Mouse (Mus musculus): ENCODE results near the gene Arhgef7. TPM values are rescaled to one million over a fixed set of nuclear protein-coding genes. Genes with fewer than 3 reads are reported as not detected.

The Arhgef7 gene
- 9.4 and 11.5 TPM in 2 replicates for polyA plus RNA-seq (2015; fragmentation: Nextera tagmentation; extraction: Ambion mirVana)

- ATAC-seq (ENCODE audit: low read depth) = peak; percentile 47
- H3K27me3 ChIP-seq = peaks cover 80% of the 10 kb centered on the region
- peak within 1 kb of the TSS; percentile 61 for H3K4me2 ChIP-seq
- H3K27ac ChIP-seq = peak within 1 kb of the TSS; percentile 66
- no peaks in the 10 kb centered on the region for H3K36me3 ChIP-seq
- H3K4me3 ChIP-seq (replicated peaks) = peak within 1 kb of the TSS; percentile 56
- no peak for DNase-seq
- WGBS (ENCODE audit: insufficient replicate concordance) = 1% methylated on average over 112 of the region's 127 CpGs
- peak within 1 kb of the TSS; percentile 63 for H3K9ac ChIP-seq
- H3K9me3 ChIP-seq (replicated peaks) = no peaks in the 10 kb centered on the region
- H3K4me1 ChIP-seq (replicated peaks) = peaks cover 14% of the 10 kb centered on the region; the same call in 1 of the 2 replicates
Observed at GRCm38 (mm10) chr8:11727651-11728481, at the start of gene Arhgef7. Arhgef7 (plus strand) TSS chr8:11727721.

- DNase-seq = no peak
- no peak overlapping the region for H3K4me3 ChIP-seq (replicated peaks)
Observed at GRCm38 (mm10) chr8:11684558-11684957, 43.0 kb upstream of the Arhgef7 start.

GRCm38 (mm10) chr8:11687251-11687650, 40.3 kb upstream of the Arhgef7 start:
- H3K4me1 ChIP-seq (replicated peaks) = 0 out of 2 replicates have a peak, but pooled peaks cover under 1% of the 10 kb centered on the region
- H3K4me3 ChIP-seq (replicated peaks) = no peak overlapping the region
- H3K9me3 ChIP-seq (replicated peaks) = no peaks in the 10 kb centered on the region
- no peak for DNase-seq
- 72% methylated on average over 5 of the region's 5 CpGs for WGBS (ENCODE audit: insufficient replicate concordance)
- no peak for ATAC-seq (ENCODE audit: low read depth)
- H3K4me2 ChIP-seq = no peak overlapping the region
- H3K36me3 ChIP-seq = no peaks in the 10 kb centered on the region
- H3K9ac ChIP-seq = no peak overlapping the region
- no peak overlapping the region for H3K27ac ChIP-seq
- no peaks in the 10 kb centered on the region for H3K27me3 ChIP-seq

More at GRCm38 (mm10) chr8:11684558-11684957, 43.0 kb upstream of the Arhgef7 start:
- WGBS (ENCODE audit: insufficient replicate concordance) = 68% methylated on average over 7 of the region's 7 CpGs
- no peak overlapping the region for H3K9ac ChIP-seq
- H3K27ac ChIP-seq = no peak overlapping the region
- H3K4me2 ChIP-seq = no peak overlapping the region
- ATAC-seq (ENCODE audit: low read depth) = no peak
- H3K4me1 ChIP-seq (replicated peaks) = no peaks in the 10 kb centered on the region
- no peaks in the 10 kb centered on the region for H3K9me3 ChIP-seq (replicated peaks)
- H3K27me3 ChIP-seq = no peaks in the 10 kb centered on the region
- no peaks in the 10 kb centered on the region for H3K36me3 ChIP-seq

DNA sequence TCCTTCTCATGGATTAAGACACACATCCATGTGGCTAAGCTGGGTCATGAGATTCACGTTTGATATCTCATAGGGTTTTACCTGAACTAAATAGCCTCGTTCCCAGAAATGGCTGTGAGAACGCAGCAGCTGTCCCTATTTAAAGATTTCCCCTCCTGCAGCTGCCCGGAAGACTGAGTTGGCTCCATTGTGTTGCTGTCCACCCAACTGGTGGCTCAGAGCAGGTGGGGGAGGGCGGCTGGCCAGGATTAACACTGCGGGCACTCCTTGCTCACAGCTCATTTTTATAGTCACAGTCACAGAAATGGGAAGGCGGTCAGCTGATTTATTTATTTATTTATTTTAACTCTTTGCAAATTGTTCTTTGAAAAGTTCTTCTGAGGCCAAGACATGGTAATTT, 37.6 kb upstream of the Arhgef7 start:
- 59% methylated on average over 7 of the region's 7 CpGs for WGBS (ENCODE audit: insufficient replicate concordance)
- ATAC-seq (ENCODE audit: low read depth) = no peak

GRCm38 (mm10) chr8:11691284-11691683, 36.2 kb upstream of the Arhgef7 start:
- Histone ChIP-seq H3K4me3 (replicated peaks) (no peak overlapping the region), H3K9ac (no peak overlapping the region), H3K9me3 (replicated peaks) (no peaks in the 10 kb centered on the region), H3K27ac (no peak overlapping the region), H3K4me1 (replicated peaks) (0 out of 2 replicates have a peak, but pooled peaks cover 5% of the 10 kb centered on the region), H3K4me2 (no peak overlapping the region), H3K27me3 (no peaks in the 10 kb centered on the region), H3K36me3 (no peaks in the 10 kb centered on the region)
- no peak for ATAC-seq (ENCODE audit: low read depth)
- DNase-seq = no peak
- 78% methylated on average over 6 of the region's 6 CpGs for WGBS (ENCODE audit: insufficient replicate concordance)

More for the DNA sequence above, 37.6 kb upstream of the Arhgef7 start:
- Histone ChIP-seq H3K27me3 (no peaks in the 10 kb centered on the region), H3K27ac (no peak overlapping the region), H3K4me3 (replicated peaks) (no peak overlapping the region), H3K9ac (no peak overlapping the region), H3K9me3 (replicated peaks) (no peaks in the 10 kb centered on the region), H3K4me2 (no peak overlapping the region), H3K36me3 (no peaks in the 10 kb centered on the region), H3K4me1 (replicated peaks) (0 out of 2 replicates have a peak, but pooled peaks cover 5% of the 10 kb centered on the region)
- DNase-seq = no peak

GRCm38 (mm10) chr8:11691761-11692160, 35.8 kb upstream of the Arhgef7 start:
- no peaks in the 10 kb centered on the region for H3K36me3 ChIP-seq
- no peak overlapping the region for H3K27ac ChIP-seq
- H3K9me3 ChIP-seq (replicated peaks) = no peaks in the 10 kb centered on the region
- ATAC-seq (ENCODE audit: low read depth) (no peak), DNase-seq (no peak)
- no peak overlapping the region for H3K4me3 ChIP-seq (replicated peaks)
- no peak overlapping the region for H3K4me2 ChIP-seq
- WGBS (ENCODE audit: insufficient replicate concordance) = 80% methylated on average over 6 of the region's 6 CpGs
- H3K9ac ChIP-seq = no peak overlapping the region
- 0 out of 2 replicates have a peak, but pooled peaks cover 5% of the 10 kb centered on the region for H3K4me1 ChIP-seq (replicated peaks)
- H3K27me3 ChIP-seq = no peaks in the 10 kb centered on the region

DNA sequence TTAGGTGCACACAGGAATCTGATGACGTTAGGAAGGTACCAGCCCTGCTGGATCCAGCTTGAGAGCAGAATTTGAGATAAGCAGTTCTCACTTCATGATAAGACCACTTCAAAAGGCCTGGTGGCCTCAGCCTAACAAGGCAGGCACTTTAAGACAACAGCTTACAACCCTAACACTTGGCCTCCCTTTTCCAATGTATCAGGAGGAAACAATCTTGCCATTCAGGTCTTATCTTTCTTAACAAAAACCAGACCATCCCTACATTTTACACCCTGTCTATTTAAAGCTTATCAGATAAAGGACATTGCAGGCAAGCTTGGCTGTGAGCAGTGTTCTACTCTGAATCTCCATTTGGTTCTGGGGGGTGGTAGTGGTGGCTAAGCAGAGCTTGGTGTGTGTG, 35.1 kb upstream of the Arhgef7 start:
- DNase-seq (no peak), ATAC-seq (ENCODE audit: low read depth) (no peak)
- Histone ChIP-seq H3K9me3 (replicated peaks) (no peaks in the 10 kb centered on the region), H3K27ac (no peak overlapping the region), H3K4me2 (no peak overlapping the region), H3K4me3 (replicated peaks) (no peak overlapping the region), H3K9ac (no peak overlapping the region), H3K36me3 (no peaks in the 10 kb centered on the region), H3K4me1 (replicated peaks) (0 out of 2 replicates have a peak, but pooled peaks cover 5% of the 10 kb centered on the region), H3K27me3 (no peaks in the 10 kb centered on the region)
- 27% methylated on average over 1 of the region's 1 CpGs for WGBS (ENCODE audit: insufficient replicate concordance)

DNA sequence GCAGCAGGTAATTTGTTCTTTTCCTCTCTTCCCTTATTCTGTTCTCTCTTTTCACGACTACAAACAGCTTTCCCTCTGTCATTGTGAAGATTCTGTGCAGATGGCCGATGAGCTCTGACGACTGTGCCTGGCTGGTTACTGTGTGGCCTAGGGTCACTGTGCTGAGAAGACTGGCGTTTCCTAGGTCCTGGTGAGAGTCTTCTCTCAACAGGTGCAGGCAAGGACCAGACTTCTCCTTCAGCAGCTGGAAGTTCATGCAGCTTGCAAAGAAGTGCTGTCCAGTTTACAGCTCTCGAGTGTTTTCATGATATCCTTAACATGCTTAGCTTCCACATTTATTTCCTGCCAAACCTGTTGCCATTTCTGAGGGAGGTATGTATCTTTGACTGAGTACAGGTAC, 33.5 kb upstream of the Arhgef7 start:
- Histone ChIP-seq H3K4me3 (replicated peaks) (no peak overlapping the region), H3K9me3 (replicated peaks) (no peaks in the 10 kb centered on the region), H3K27ac (no peak overlapping the region), H3K27me3 (no peaks in the 10 kb centered on the region), H3K36me3 (no peaks in the 10 kb centered on the region), H3K9ac (no peak overlapping the region), H3K4me1 (replicated peaks) (0 out of 2 replicates have a peak, but pooled peaks cover 5% of the 10 kb centered on the region), H3K4me2 (no peak overlapping the region)
- WGBS (ENCODE audit: insufficient replicate concordance) = 61% methylated on average over 5 of the region's 5 CpGs
- DNase-seq (no peak), ATAC-seq (ENCODE audit: low read depth) (no peak)

- 0 out of 2 replicates have a peak, but pooled peaks cover 5% of the 10 kb centered on the region for H3K4me1 ChIP-seq (replicated peaks)
- no peak overlapping the region for H3K4me2 ChIP-seq
- no peaks in the 10 kb centered on the region for H3K9me3 ChIP-seq (replicated peaks)
- H3K9ac ChIP-seq = no peak overlapping the region
- ATAC-seq (ENCODE audit: low read depth) = no peak
- H3K27ac ChIP-seq = no peak overlapping the region
- no peak for DNase-seq
- WGBS (ENCODE audit: insufficient replicate concordance) = 57% methylated on average over 3 of the region's 3 CpGs
- no peaks in the 10 kb centered on the region for H3K27me3 ChIP-seq
- H3K4me3 ChIP-seq (replicated peaks) = no peak overlapping the region
- no peaks in the 10 kb centered on the region for H3K36me3 ChIP-seq
Observed at GRCm38 (mm10) chr8:11696176-11696575, 31.3 kb upstream of the Arhgef7 start.

DNA sequence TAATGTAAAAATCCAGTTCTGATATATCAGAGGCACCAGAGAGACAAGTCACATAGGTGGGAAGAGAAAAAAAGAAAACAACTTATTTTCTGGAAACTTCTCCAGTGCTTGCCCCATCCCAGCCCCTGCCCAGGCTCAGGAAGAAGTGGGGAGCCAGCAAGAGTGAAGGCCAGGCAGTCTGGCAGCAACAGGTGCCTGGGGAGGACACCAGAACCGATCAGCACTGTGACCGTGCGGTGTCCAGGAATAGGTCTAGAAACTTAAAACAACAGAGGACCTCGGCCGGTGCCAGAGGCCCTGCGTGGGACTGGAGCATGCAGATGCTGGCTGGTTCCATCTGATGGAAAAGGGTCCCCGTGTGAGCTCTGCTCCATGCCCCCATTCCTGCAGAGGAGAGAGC, 30.1 kb upstream of the Arhgef7 start:
- Histone ChIP-seq H3K36me3 (no peaks in the 10 kb centered on the region), H3K4me3 (replicated peaks) (no peak overlapping the region), H3K27ac (no peak overlapping the region), H3K27me3 (no peaks in the 10 kb centered on the region), H3K9ac (no peak overlapping the region), H3K9me3 (replicated peaks) (no peaks in the 10 kb centered on the region), H3K4me1 (replicated peaks) (0 out of 2 replicates have a peak, but pooled peaks cover 2% of the 10 kb centered on the region), H3K4me2 (no peak overlapping the region)
- DNase-seq = no peak
- WGBS (ENCODE audit: insufficient replicate concordance) = 74% methylated on average over 7 of the region's 7 CpGs
- ATAC-seq (ENCODE audit: low read depth) = no peak

GRCm38 (mm10) chr8:11699442-11700001, 28.0 kb upstream of the Arhgef7 start:
- no peaks in the 10 kb centered on the region for H3K9me3 ChIP-seq (replicated peaks)
- ATAC-seq (ENCODE audit: low read depth) (no peak), DNase-seq (no peak)
- no peaks in the 10 kb centered on the region for H3K36me3 ChIP-seq
- WGBS (ENCODE audit: insufficient replicate concordance) = 77% methylated on average over 5 of the region's 5 CpGs
- H3K27me3 ChIP-seq = no peaks in the 10 kb centered on the region
- H3K4me2 ChIP-seq = no peak overlapping the region
- no peaks in the 10 kb centered on the region for H3K4me1 ChIP-seq (replicated peaks)
- no peak overlapping the region for H3K27ac ChIP-seq
- H3K4me3 ChIP-seq (replicated peaks) = no peak overlapping the region
- H3K9ac ChIP-seq = no peak overlapping the region
